Mouse (Mus musculus): ENCODE data around the gene Cd5l. TPM values are rescaled to one million over a fixed set of nuclear protein-coding genes. Genes with fewer than 3 reads are reported as not detected.

Gene Cd5l
- polyA plus RNA-seq, 1 experiment from 2014 or later, result not detected

DNA sequence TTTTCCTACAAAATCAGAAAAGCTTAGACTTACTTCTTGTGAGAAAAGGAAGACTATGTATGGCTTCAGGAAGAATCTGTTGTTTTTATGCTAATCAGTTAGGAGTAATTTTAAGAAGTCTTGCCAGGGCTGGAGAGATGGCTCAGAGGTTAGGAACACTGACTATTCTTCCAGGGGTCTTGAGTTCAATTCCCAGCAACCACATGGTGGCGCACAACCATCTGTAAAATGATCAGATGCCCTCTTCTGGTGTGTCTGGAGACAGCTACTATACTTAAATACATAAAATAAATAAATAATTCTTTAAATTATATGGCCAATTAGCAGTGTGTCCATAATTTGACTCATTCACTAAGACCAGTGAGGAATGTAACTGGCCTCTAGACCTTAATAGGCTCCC, 63.0 kb downstream of the Cd5l start:
- Histone ChIP-seq H3K4me1 (ENCODE audit: control insufficient read depth, insufficient read depth, low read length) (no peaks in the 10 kb centered on the region), H3K4me2 (ENCODE audit: low read length) (no peak overlapping the region), H3K9me3 (ENCODE audit: control insufficient read depth, low read length) (no peaks in the 10 kb centered on the region), H3K27me3 (ENCODE audit: control insufficient read depth, insufficient read depth, low read length) (no peaks in the 10 kb centered on the region), H3K36me3 (ENCODE audit: control insufficient read depth, insufficient read depth, low read length) (no peaks in the 10 kb centered on the region), H3K4me3 (replicated peaks; ENCODE audit: low read depth, low read length) (no peak overlapping the region), H3K9ac (replicated peaks; ENCODE audit: low read length) (no peak overlapping the region), H3K27ac (replicated peaks; ENCODE audit: low read depth, low read length) (no peak overlapping the region)
- 56% methylated on average over 1 of the region's 1 CpGs for WGBS
- no peak for ATAC-seq (ENCODE audit: low FRiP score, low TSS enrichment)
- DNase-seq, result no peak

Other genes with a start within 250 kb of the Cd5l start
- gene Kirrel, start 183.1 kb upstream of the Cd5l start, polyA plus RNA-seq (2014; fragmentation: Nextera tagmentation; extraction: Ambion mirVana), result 5.4 and 5.8 TPM in 2 replicates
- gene Fcrls, start 94.1 kb upstream of the Cd5l start, polyA plus RNA-seq (2014; fragmentation: Nextera tagmentation; extraction: Ambion mirVana), result 5.4 and 11.1 TPM in 2 replicates
- gene Fcrl1, start 18.5 kb downstream of the Cd5l start, polyA plus RNA-seq (2014; fragmentation: Nextera tagmentation; extraction: Ambion mirVana), result 0.13 TPM in 1 of 2 replicates, not detected in the other
- not detected in 2 replicates for gene Fcrl5, start 77.9 kb downstream of the Cd5l start, polyA plus RNA-seq (2014; fragmentation: Nextera tagmentation; extraction: Ambion mirVana)
- gene Etv3, start 167.5 kb downstream of the Cd5l start, polyA plus RNA-seq (2014; fragmentation: Nextera tagmentation; extraction: Ambion mirVana), result 7.0 and 8.3 TPM in 2 replicates